Comparison of ENCODE assay signal across 10 mouse cellular contexts in genomic region chr4:133419312-133420004, GRCm38 (mm10). TPM values are rescaled to one million over a fixed set of nuclear protein-coding genes. Genes with fewer than 3 reads are reported as not detected.
DNase-seq lines count a peak whose midpoint lies in the region; ATAC-seq and TF ChIP-seq lines count a peak whose summit lies in the region.
"Had no signal": no experiment of that assay in that cellular context is flagged by ENCODE, and none has a peak within 500 bp of the region (broad histone marks: within the 10 kb centered on the region; RNA-seq: fewer than 3 reads in every experiment).

No protein-coding gene starts in this region.

- TF ChIP-seq POLR2A in ES-Bruce4 (IDR thresholded peaks at IDR 0.05; ENCODE audit: insufficient read depth, low read length): no peak

- DNase-seq in kidney, adult 9 months: peak; percentile 56
- DNase-seq in kidney, adult 11 months: no peak
- peak; percentile 44 to 46 for DNase-seq in adrenal gland, postnatal 4 days (ENCODE audit: low spot score in 2 of 2)
- DNase-seq in embryonic facial prominence, embryonic 14.5 days (ENCODE audit: low spot score): peak; percentile 39
- DNase-seq in kidney, postnatal 14 days: peak; percentile 61
- no peak for DNase-seq in yolk sac, embryonic 10.5 days (ENCODE audit: low spot score)

- H3K27me3 ChIP-seq in ES-Bruce4 (ENCODE audit: control insufficient read depth, insufficient read depth, low read length, poor library complexity, severe bottlenecking): no peaks in the 10 kb centered on the region
- H3K27me3 ChIP-seq in embryonic facial prominence, embryonic 14.5 days (replicated peaks; ENCODE audit: control insufficient read depth, insufficient read depth, low read length): no peaks in the 10 kb centered on the region
- H3K27me3 ChIP-seq: lung, embryonic 15.5 days had no signal

- no peaks in the 10 kb centered on the region for H3K4me1 ChIP-seq in ES-Bruce4 (ENCODE audit: control insufficient read depth, insufficient read depth, low read length)
- no peaks in the 10 kb centered on the region for H3K4me1 ChIP-seq in embryonic facial prominence, embryonic 14.5 days (ENCODE audit: control insufficient read depth, insufficient read depth, low read length)
- H3K4me1 ChIP-seq: lung, embryonic 15.5 days had no signal

- no peak overlapping the region for H3K27ac ChIP-seq in ES-Bruce4 (ENCODE audit: insufficient read depth, low read length)
- H3K27ac ChIP-seq in embryonic facial prominence, embryonic 14.5 days (replicated peaks; ENCODE audit: low read depth, low read length): no peak overlapping the region
- H3K27ac ChIP-seq: lung, embryonic 15.5 days had no signal

- ATAC-seq in embryonic facial prominence, embryonic 14.5 days (ENCODE audit: low read depth): no peak
- ATAC-seq in megakaryocyte progenitor cell, adult 5-6 weeks (replicated peaks; ENCODE audit: poor library complexity): peak; percentile 71

- H3K9me3 ChIP-seq in ES-Bruce4 (replicated peaks; ENCODE audit: control insufficient read depth, insufficient read depth, low read length, poor library complexity, severe bottlenecking): no peaks in the 10 kb centered on the region
- H3K9me3 ChIP-seq in embryonic facial prominence, embryonic 14.5 days (ENCODE audit: control insufficient read depth, low read length): no peaks in the 10 kb centered on the region
- H3K9me3 ChIP-seq: lung, embryonic 15.5 days had no signal

- H3K4me3 ChIP-seq in ES-Bruce4 (ENCODE audit: low read depth, low read length): no peak overlapping the region
- no peak overlapping the region for H3K4me3 ChIP-seq in embryonic facial prominence, embryonic 14.5 days (ENCODE audit: low read depth, low read length)
- H3K4me3 ChIP-seq: erythroblast, embryonic 14.5 days; lung, embryonic 15.5 days had no signal

- TF ChIP-seq EP300 in ES-Bruce4 (IDR thresholded peaks at IDR 0.05; ENCODE audit: insufficient read depth, low read depth, low read length): no peak

- no peak overlapping the region for H3K9ac ChIP-seq in ES-Bruce4 (ENCODE audit: low read depth, poor library complexity, severe bottlenecking)
- H3K9ac ChIP-seq in embryonic facial prominence, embryonic 14.5 days (ENCODE audit: low read depth, low read length): no peak overlapping the region
- H3K9ac ChIP-seq: lung, embryonic 15.5 days had no signal

- no peak overlapping the region for H3K4me2 ChIP-seq in embryonic facial prominence, embryonic 14.5 days (ENCODE audit: low read depth, low read length)
- H3K4me2 ChIP-seq: lung, embryonic 15.5 days had no signal

- peak; percentile 89 for TF ChIP-seq CTCF in ES-Bruce4 (IDR thresholded peaks at IDR 0.05; ENCODE audit: low read depth, low read length)

- no peaks in the 10 kb centered on the region for H3K36me3 ChIP-seq in ES-Bruce4 (ENCODE audit: control insufficient read depth, insufficient read depth, low read length, poor library complexity, severe bottlenecking)
- peaks cover 55% of the 10 kb centered on the region for H3K36me3 ChIP-seq in embryonic facial prominence, embryonic 14.5 days (ENCODE audit: control insufficient read depth, insufficient read depth, low read length)

- WGBS in embryonic facial prominence, embryonic 14.5 days: 66% methylated on average over 14 of the region's 14 CpGs

RNA-seq across cellular contexts. Expression of gene Slc9a1, which starts 50.0 kb away (rescaled TPM):
- 18.4 and 21.4 TPM in 2 replicates for polyA plus RNA-seq in ES-Bruce4 (2011; ENCODE audit: insufficient read depth, insufficient read length, low read depth, missing spikeins)
- total RNA-seq in adrenal gland, postnatal 4 days (2021): 10 to 100 TPM; 52.9 to 54.4 TPM
- polyA plus RNA-seq in embryonic facial prominence, embryonic 14.5 days (2014; fragmentation: Nextera tagmentation; extraction: Ambion mirVana): 9.2 and 11.0 TPM in 2 replicates
- 15.1 and 16.1 TPM in 2 replicates for total RNA-seq in megakaryocyte progenitor cell, adult 5-6 weeks (2015)
- total RNA-seq in megakaryocyte progenitor cell, adult 5-6 weeks (2017): 6.3 and 7.3 TPM in 2 replicates

Comparison
In these comparisons a context has a peak if more than half of its experiments do, and no peak if none do; other contexts are left out.
1. DNase-seq: peak in kidney, adult 9 months (single experiment), adrenal gland, postnatal 4 days (2 of 2), embryonic facial prominence, embryonic 14.5 days (single experiment) and kidney, postnatal 14 days (single experiment); none in kidney, adult 11 months (single experiment) and yolk sac, embryonic 10.5 days (single experiment).